24 mouse cellular contexts compared by ENCODE assay signal in the genomic region with DNA sequence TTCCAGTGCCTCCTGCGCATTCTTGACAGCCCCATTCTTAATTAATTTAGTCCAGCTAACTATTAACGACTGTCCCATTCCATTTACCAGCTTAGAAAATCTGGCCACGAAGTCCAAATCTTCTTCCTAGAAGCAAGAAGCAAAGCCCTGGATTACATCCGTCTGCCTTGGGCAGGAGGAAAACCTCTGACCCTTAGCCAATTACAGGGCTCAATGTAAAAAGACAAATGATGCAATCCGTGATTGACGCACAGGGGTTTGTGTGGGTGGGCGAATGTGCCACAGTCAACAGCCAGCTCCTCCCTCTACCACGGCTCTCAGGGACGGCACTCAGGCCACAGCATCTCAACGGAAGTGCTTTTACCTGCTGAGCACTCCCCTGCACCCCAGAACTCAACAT. TPM values are rescaled to one million over a fixed set of nuclear protein-coding genes. Genes with fewer than 3 reads are reported as not detected.
"Had no signal": no experiment of that assay in that cellular context is flagged by ENCODE, and none has a peak within 500 bp of the region (broad histone marks: within the 10 kb centered on the region; RNA-seq: fewer than 3 reads in every experiment).

No protein-coding gene starts in this region.

- H3K27me3 ChIP-seq: intestine, embryonic 15.5 days; kidney, embryonic 15.5 days; limb, embryonic 12.5 days; limb, embryonic 15.5 days; liver, embryonic 13.5 days; lung, embryonic 15.5 days; megakaryocyte, embryonic 14.5 days; midbrain, embryonic 13.5 days; neural tube, embryonic 12.5 days; neural tube, embryonic 15.5 days had no signal

- H3K9ac ChIP-seq: intestine, embryonic 15.5 days; kidney, embryonic 15.5 days; limb, embryonic 12.5 days; limb, embryonic 15.5 days; liver, embryonic 13.5 days; lung, embryonic 15.5 days; midbrain, embryonic 13.5 days; neural tube, embryonic 12.5 days; neural tube, embryonic 15.5 days had no signal

- H3K9me3 ChIP-seq: intestine, embryonic 15.5 days; kidney, embryonic 15.5 days; limb, embryonic 12.5 days; limb, embryonic 15.5 days; liver, embryonic 13.5 days; lung, embryonic 15.5 days; midbrain, embryonic 10.5 days; midbrain, embryonic 13.5 days; neural tube, embryonic 12.5 days; neural tube, embryonic 15.5 days had no signal

- ATAC-seq: intestine, embryonic 15.5 days; midbrain, embryonic 13.5 days had no signal

- H3K4me3 ChIP-seq: intestine, embryonic 15.5 days; kidney, embryonic 15.5 days; limb, embryonic 12.5 days; limb, embryonic 15.5 days; liver, embryonic 13.5 days; lung, embryonic 15.5 days; megakaryocyte, embryonic 14.5 days; midbrain, embryonic 10.5 days; midbrain, embryonic 13.5 days; neural tube, embryonic 12.5 days; neural tube, embryonic 15.5 days had no signal

- DNase-seq: kidney, adult 11 months; kidney, postnatal 10 days; kidney, postnatal 4 days; left cerebral cortex, postnatal 4 days; liver, embryonic 13.5 days; lung, adult 18-20 months; lung, postnatal 14 days; right cerebral cortex, postnatal 14 days; right cerebral cortex, postnatal 4 days; thymus, adult 2 months; thymus, postnatal 14 days; thymus, postnatal 4 days had no signal

- H3K4me1 ChIP-seq: intestine, embryonic 15.5 days; kidney, embryonic 15.5 days; limb, embryonic 12.5 days; limb, embryonic 15.5 days; lung, embryonic 15.5 days; midbrain, embryonic 10.5 days; midbrain, embryonic 13.5 days; neural tube, embryonic 12.5 days; neural tube, embryonic 15.5 days had no signal

- H3K4me2 ChIP-seq: intestine, embryonic 15.5 days; kidney, embryonic 15.5 days; limb, embryonic 12.5 days; limb, embryonic 15.5 days; liver, embryonic 13.5 days; lung, embryonic 15.5 days; midbrain, embryonic 13.5 days; neural tube, embryonic 12.5 days; neural tube, embryonic 15.5 days had no signal

- H3K27ac ChIP-seq: intestine, embryonic 15.5 days; kidney, embryonic 15.5 days; limb, embryonic 12.5 days; limb, embryonic 15.5 days; liver, embryonic 13.5 days; macrophage; midbrain, embryonic 10.5 days; midbrain, embryonic 13.5 days; neural tube, embryonic 12.5 days; neural tube, embryonic 15.5 days; stomach, postnatal 0 days had no signal

RNA-seq across cellular contexts. Expression of a gene that starts 29.8 kb away (rescaled TPM):
- polyA plus RNA-seq: liver, embryonic 13.5 days; macrophage; midbrain, embryonic 10.5 days; neural tube, embryonic 12.5 days had no signal
